Mouse (Mus musculus): Measurements from ENCODE around the gene Rps2. TPM values are rescaled to one million over a fixed set of nuclear protein-coding genes. Genes with fewer than 3 reads are reported as not detected.

Rps2 gene
- polyA plus RNA-seq, 2 experiments: 1,722 to 2,709 TPM

DNA sequence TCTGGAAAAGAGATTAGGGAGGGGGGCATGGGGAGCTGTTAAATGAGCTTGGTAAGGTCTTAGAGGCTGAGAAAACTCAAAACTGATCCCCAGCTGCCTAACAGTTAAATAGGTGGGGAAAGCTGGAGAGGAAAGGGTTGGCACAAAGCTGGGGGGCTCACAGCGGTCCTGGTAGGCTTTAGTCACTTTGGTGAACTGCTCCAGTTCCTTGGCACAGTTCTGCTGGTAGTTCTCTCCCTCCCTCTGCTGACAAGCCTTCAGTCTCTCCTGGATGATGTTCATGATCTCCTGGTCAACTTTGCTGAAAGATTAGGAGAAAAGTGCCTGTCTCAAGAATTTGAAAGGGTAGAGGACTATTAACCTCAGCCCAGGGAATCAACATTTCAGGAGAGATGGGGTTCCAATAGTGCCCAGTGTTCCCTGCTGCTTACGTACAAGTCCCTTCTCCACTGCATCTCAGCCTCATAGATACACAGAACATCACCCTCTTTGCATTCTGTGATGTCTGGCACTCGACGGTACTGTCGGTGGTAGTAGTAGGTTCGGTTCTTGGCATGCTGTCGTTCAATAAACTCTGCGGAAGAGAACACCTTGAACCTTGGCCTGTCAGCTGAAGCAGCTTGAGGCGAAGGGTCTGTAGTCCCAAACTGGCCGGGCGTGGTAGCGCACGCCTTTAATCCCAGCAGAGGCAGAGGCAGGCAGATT lies 4.5 kb downstream of the Rps2 start:
- ATAC-seq (ENCODE audit: low FRiP score, low read depth) (no peak), DNase-seq (ENCODE audit: low spot score) (no peak)
- Histone ChIP-seq H3K36me3 (ENCODE audit: control insufficient read depth, insufficient read depth, low read length) (peaks cover 25% of the 10 kb centered on the region), H3K4me3 (replicated peaks; ENCODE audit: low read length) (peak overlapping the region; percentile 90), H3K9me3 (ENCODE audit: control insufficient read depth, low read length) (no peaks in the 10 kb centered on the region), H3K27me3 (ENCODE audit: control insufficient read depth, insufficient read depth, low read length) (no peaks in the 10 kb centered on the region), H3K27ac (replicated peaks; ENCODE audit: low read depth, low read length) (no peak overlapping the region), H3K4me2 (replicated peaks; ENCODE audit: low read depth, low read length, severe bottlenecking) (peak overlapping the region; percentile 79; the same call in 1 of the 2 replicates), H3K9ac (ENCODE audit: low read depth, low read length, severe bottlenecking) (no peak overlapping the region), H3K4me1 (ENCODE audit: control insufficient read depth, insufficient read depth, low read length) (peaks cover 21% of the 10 kb centered on the region)
- no peak for TF ChIP-seq POLR2A (IDR thresholded peaks at IDR 0.05; ENCODE audit: borderline replicate concordance, extremely low read depth, insufficient read depth, insufficient read length)
- WGBS: 32% methylated on average over 13 of the region's 13 CpGs

DNA sequence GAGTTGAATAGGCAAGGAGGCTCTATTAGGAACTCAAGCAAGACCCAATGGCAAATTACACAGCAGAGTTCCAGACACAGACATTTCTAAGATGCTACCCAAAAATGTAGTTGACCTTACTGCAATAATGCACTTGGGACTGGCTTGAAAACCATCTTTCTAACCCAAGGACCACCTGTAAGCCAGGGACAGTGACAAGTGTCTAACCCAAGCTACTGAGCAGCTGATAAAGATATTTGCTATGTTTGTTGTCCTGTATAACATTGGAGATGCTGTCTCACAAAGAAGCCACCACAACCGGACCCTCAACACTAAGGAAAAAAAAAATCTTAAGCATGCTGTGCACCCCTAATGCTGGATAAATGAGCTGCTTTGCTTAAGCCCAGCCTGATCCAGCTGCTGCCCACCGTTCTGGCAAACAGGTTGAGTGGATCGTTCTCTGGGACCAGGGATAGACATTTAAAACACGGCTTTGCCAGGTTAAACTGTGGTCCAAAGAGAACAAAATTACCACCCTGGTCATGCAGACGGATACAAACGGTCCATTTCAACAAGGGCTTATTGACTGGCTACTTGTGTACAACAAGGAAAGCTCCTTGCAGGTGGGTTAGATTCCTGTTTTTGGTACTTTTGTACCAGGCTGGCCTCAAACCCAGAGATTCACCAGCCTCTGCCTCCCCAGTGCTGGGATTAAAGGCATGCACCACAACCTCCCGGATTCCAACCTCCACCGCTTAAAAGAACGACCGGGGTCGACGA lies 5.4 kb downstream of the Rps2 start:
- 0 out of 2 replicates have a peak overlapping the region, but pooled peaks have one; percentile 61 for H3K27ac ChIP-seq (replicated peaks; ENCODE audit: low read depth, low read length)
- TF ChIP-seq POLR2A (IDR thresholded peaks at IDR 0.05; ENCODE audit: borderline replicate concordance, extremely low read depth, insufficient read depth, insufficient read length): no peak
- WGBS: 2% methylated on average over 12 of the region's 12 CpGs
- peak overlapping the region; percentile 85 for H3K9ac ChIP-seq (ENCODE audit: low read depth, low read length, severe bottlenecking)
- H3K9me3 ChIP-seq (ENCODE audit: control insufficient read depth, low read length): no peaks in the 10 kb centered on the region
- ATAC-seq (ENCODE audit: low FRiP score, low read depth): no peak
- peaks cover 21% of the 10 kb centered on the region for H3K4me1 ChIP-seq (ENCODE audit: control insufficient read depth, insufficient read depth, low read length)
- no peak for DNase-seq (ENCODE audit: low spot score)
- H3K4me2 ChIP-seq (replicated peaks; ENCODE audit: low read depth, low read length, severe bottlenecking): peak overlapping the region; percentile 79
- peak overlapping the region; percentile 81 for H3K4me3 ChIP-seq (replicated peaks; ENCODE audit: low read length)
- peaks cover 22% of the 10 kb centered on the region for H3K36me3 ChIP-seq (ENCODE audit: control insufficient read depth, insufficient read depth, low read length)
- no peaks in the 10 kb centered on the region for H3K27me3 ChIP-seq (ENCODE audit: control insufficient read depth, insufficient read depth, low read length)

DNA sequence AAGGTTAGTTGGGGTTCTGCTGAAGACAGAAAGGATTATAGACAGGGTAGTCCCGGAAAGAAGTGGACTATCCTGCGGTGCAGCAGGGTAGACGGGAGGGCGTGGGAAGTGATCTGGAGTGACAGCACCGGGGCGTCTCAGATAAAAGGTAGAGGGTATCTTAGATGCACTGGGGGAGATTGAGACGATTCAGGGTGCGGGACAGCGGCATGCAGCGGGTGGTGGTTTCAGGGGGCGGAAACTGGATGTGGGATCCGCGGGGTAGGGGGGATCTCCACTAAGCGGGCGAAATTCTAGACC lies 5.9 kb downstream of the Rps2 start:
- peaks cover 17% of the 10 kb centered on the region for H3K36me3 ChIP-seq (ENCODE audit: control insufficient read depth, insufficient read depth, low read length)
- H3K4me2 ChIP-seq (replicated peaks; ENCODE audit: low read depth, low read length, severe bottlenecking): peak overlapping the region; percentile 79
- no peak for TF ChIP-seq POLR2A (IDR thresholded peaks at IDR 0.05; ENCODE audit: borderline replicate concordance, extremely low read depth, insufficient read depth, insufficient read length)
- H3K27ac ChIP-seq (replicated peaks; ENCODE audit: low read depth, low read length): peak overlapping the region; percentile 61; the same call in 1 of the 2 replicates
- peak overlapping the region; percentile 81 for H3K4me3 ChIP-seq (replicated peaks; ENCODE audit: low read length)
- ATAC-seq (ENCODE audit: low FRiP score, low read depth) (no peak), DNase-seq (ENCODE audit: low spot score) (no peak)
- H3K9me3 ChIP-seq (ENCODE audit: control insufficient read depth, low read length): no peaks in the 10 kb centered on the region
- WGBS: 1% methylated on average over 15 of the region's 15 CpGs
- peaks cover 19% of the 10 kb centered on the region for H3K4me1 ChIP-seq (ENCODE audit: control insufficient read depth, insufficient read depth, low read length)
- peak overlapping the region; percentile 85 for H3K9ac ChIP-seq (ENCODE audit: low read depth, low read length, severe bottlenecking)
- H3K27me3 ChIP-seq (ENCODE audit: control insufficient read depth, insufficient read depth, low read length): no peaks in the 10 kb centered on the region

DNA sequence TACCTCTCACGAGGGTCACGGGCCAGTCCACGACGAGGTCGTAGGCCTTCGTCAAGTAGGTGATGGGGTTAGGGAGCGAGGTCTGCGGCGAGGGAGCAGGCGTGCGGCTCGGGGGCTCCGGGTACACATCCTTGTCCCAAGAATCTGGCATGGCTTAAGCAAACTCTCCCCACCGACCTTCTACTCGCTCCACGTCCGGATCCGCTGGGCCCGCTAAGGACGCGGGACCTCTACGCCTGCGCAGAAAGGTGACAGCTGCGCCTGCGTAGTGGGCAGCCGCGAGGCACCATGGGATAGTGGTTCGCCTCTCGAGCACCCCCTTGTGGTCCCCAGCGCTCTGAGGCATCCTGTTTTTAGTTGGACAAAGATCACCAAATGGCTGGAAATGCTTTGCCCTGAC lies 6.3 kb downstream of the Rps2 start, which contains the start of gene Ndufb10:
Gene Ndufb10 (minus strand): TSS at position 295 of the 400 bp plus-strand sequence.
- 0% methylated on average over 28 of the region's 30 CpGs for WGBS
- Histone ChIP-seq H3K27ac (replicated peaks; ENCODE audit: low read depth, low read length) (peak within 1 kb of the TSS; percentile 61), H3K9ac (ENCODE audit: low read depth, low read length, severe bottlenecking) (peak within 1 kb of the TSS; percentile 85), H3K27me3 (ENCODE audit: control insufficient read depth, insufficient read depth, low read length) (no peaks in the 10 kb centered on the region), H3K36me3 (ENCODE audit: control insufficient read depth, insufficient read depth, low read length) (peaks cover 17% of the 10 kb centered on the region), H3K4me3 (replicated peaks; ENCODE audit: low read length) (peak within 1 kb of the TSS; percentile 81), H3K9me3 (ENCODE audit: control insufficient read depth, low read length) (no peaks in the 10 kb centered on the region), H3K4me2 (replicated peaks; ENCODE audit: low read depth, low read length, severe bottlenecking) (peak within 1 kb of the TSS; percentile 79), H3K4me1 (ENCODE audit: control insufficient read depth, insufficient read depth, low read length) (peaks cover 17% of the 10 kb centered on the region)
- peak; percentile 56 for ATAC-seq (ENCODE audit: low FRiP score, low read depth)
- peak; percentile 97 for DNase-seq (ENCODE audit: low spot score)
- peak; percentile 62; the same call in 1 of the 2 replicates for TF ChIP-seq POLR2A (IDR thresholded peaks at IDR 0.05; ENCODE audit: borderline replicate concordance, extremely low read depth, insufficient read depth, insufficient read length)

DNA sequence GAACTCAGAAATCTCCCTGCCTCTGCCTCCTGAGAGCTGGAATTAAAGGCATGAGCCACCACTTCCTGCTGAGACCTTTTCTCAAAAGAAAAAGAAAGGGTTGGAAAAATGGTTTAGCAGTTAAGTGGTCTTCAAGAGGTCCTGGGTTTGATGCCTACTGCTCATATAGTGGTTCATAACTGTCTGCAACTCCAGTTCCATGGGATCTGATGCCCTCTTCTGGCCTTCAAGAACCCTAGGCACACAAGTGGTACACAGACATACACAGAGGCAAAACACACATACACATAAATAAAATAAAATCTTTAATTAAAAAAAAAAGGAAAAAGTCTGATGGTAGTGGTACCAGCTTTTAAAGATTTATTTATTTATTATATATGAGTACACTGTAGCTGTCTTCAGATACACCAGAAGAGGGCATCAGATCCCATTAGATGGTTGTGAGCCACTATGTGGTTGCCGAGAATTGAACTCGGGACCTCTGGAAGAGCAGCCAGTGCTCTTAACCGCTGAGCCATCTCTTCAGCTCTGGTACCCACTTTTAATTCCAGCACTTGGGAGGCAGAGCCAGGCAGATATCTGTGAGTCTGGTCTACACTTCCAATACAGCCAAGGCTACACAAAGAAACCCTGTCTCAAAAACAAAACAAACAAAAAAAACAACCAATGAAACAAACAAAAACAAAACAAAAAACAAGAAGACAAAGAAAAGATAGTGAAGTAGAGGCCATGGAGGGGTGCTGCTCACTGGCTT lies 7.9 kb downstream of the Rps2 start:
- no peak overlapping the region for H3K4me3 ChIP-seq (replicated peaks; ENCODE audit: low read length)
- no peak for TF ChIP-seq POLR2A (IDR thresholded peaks at IDR 0.05; ENCODE audit: borderline replicate concordance, extremely low read depth, insufficient read depth, insufficient read length)
- H3K27ac ChIP-seq (replicated peaks; ENCODE audit: low read depth, low read length): no peak overlapping the region
- no peak for DNase-seq (ENCODE audit: low spot score)
- no peak for ATAC-seq (ENCODE audit: low FRiP score, low read depth)
- peaks cover 17% of the 10 kb centered on the region for H3K36me3 ChIP-seq (ENCODE audit: control insufficient read depth, insufficient read depth, low read length)
- H3K4me2 ChIP-seq (replicated peaks; ENCODE audit: low read depth, low read length, severe bottlenecking): no peak overlapping the region
- no peak overlapping the region for H3K9ac ChIP-seq (ENCODE audit: low read depth, low read length, severe bottlenecking)
- H3K27me3 ChIP-seq (ENCODE audit: control insufficient read depth, insufficient read depth, low read length): no peaks in the 10 kb centered on the region
- WGBS: 75% methylated on average over 3 of the region's 3 CpGs
- peaks cover 17% of the 10 kb centered on the region for H3K4me1 ChIP-seq (ENCODE audit: control insufficient read depth, insufficient read depth, low read length)
- no peaks in the 10 kb centered on the region for H3K9me3 ChIP-seq (ENCODE audit: control insufficient read depth, low read length)

All from limb, embryonic 14.5 days (tissue).